In genomic region chr5:148349327-148350011, GRCm38 (mm10) we compare ENCODE assay signal across 10 mouse cellular contexts. TPM values are rescaled to one million over a fixed set of nuclear protein-coding genes. Genes with fewer than 3 reads are reported as not detected.
DNase-seq lines count a peak whose midpoint lies in the region; ATAC-seq lines count a peak whose summit lies in the region.
"Had no signal": no experiment of that assay in that cellular context is flagged by ENCODE, and none has a peak within 500 bp of the region (broad histone marks: within the 10 kb centered on the region; RNA-seq: fewer than 3 reads in every experiment).

No protein-coding gene starts in this region.

- no peak overlapping the region for H3K4me3 ChIP-seq in embryonic facial prominence, embryonic 12.5 days
- H3K4me3 ChIP-seq in embryonic facial prominence, embryonic 10.5 days: no peak overlapping the region
- no peak overlapping the region for H3K4me3 ChIP-seq in lung, embryonic 15.5 days
- no peak overlapping the region for H3K4me3 ChIP-seq in hindbrain, embryonic 14.5 days (replicated peaks; ENCODE audit: low read length)
- no peak overlapping the region for H3K4me3 ChIP-seq in stomach, embryonic 14.5 days (ENCODE audit: low read depth, low read length)
- H3K4me3 ChIP-seq: neural tube, embryonic 13.5 days had no signal

- no peak for DNase-seq in embryonic facial prominence, embryonic 10.5 days (ENCODE audit: low spot score)
- DNase-seq in lung, postnatal 25 days (ENCODE audit: low spot score): no peak
- no peak for DNase-seq in hindbrain, embryonic 14.5 days (ENCODE audit: low spot score)
- DNase-seq in left cerebral cortex, postnatal 36 days (ENCODE audit: low spot score in 2 of 2): no peak
- DNase-seq in urinary bladder, adult 2 months (ENCODE audit: low spot score): no peak

- 70% methylated on average over 15 of the region's 15 CpGs for WGBS in embryonic facial prominence, embryonic 12.5 days
- WGBS in embryonic facial prominence, embryonic 10.5 days: 79% methylated on average over 15 of the region's 15 CpGs
- 33% methylated on average over 15 of the region's 15 CpGs for WGBS in lung, embryonic 15.5 days
- WGBS in hindbrain, embryonic 14.5 days: 54% methylated on average over 15 of the region's 15 CpGs
- WGBS in stomach, embryonic 14.5 days: 48% methylated on average over 15 of the region's 15 CpGs

- intact Hi-C loops in left cerebral cortex, postnatal 36 days (cut with DNase I): no loop called here

- H3K4me2 ChIP-seq in embryonic facial prominence, embryonic 12.5 days (replicated peaks): no peak overlapping the region
- peak overlapping the region; percentile 28 for H3K4me2 ChIP-seq in lung, embryonic 15.5 days
- H3K4me2 ChIP-seq in hindbrain, embryonic 14.5 days (replicated peaks): no peak overlapping the region
- no peak overlapping the region for H3K4me2 ChIP-seq in stomach, embryonic 14.5 days (replicated peaks; ENCODE audit: low read depth, low read length)
- H3K4me2 ChIP-seq: neural tube, embryonic 13.5 days had no signal

- H3K27me3 ChIP-seq in embryonic facial prominence, embryonic 12.5 days: no peaks in the 10 kb centered on the region
- H3K27me3 ChIP-seq in embryonic facial prominence, embryonic 10.5 days (replicated peaks; ENCODE audit: low read depth, poor library complexity, severe bottlenecking): no peaks in the 10 kb centered on the region
- no peaks in the 10 kb centered on the region for H3K27me3 ChIP-seq in lung, embryonic 15.5 days
- no peaks in the 10 kb centered on the region for H3K27me3 ChIP-seq in hindbrain, embryonic 14.5 days (ENCODE audit: control insufficient read depth, insufficient read depth, low read length)
- H3K27me3 ChIP-seq in stomach, embryonic 14.5 days (ENCODE audit: control insufficient read depth, insufficient read depth, low read length): no peaks in the 10 kb centered on the region
- H3K27me3 ChIP-seq: neural tube, embryonic 13.5 days had no signal

- no peak for ATAC-seq in embryonic facial prominence, embryonic 12.5 days (ENCODE audit: insufficient number of reproducible peaks, insufficient read depth, low FRiP score, low TSS enrichment)
- peak; percentile 62; the same call in 1 of the 2 replicates for ATAC-seq in lung, embryonic 15.5 days (ENCODE audit: borderline replicate concordance, extremely low read depth, low FRiP score, low TSS enrichment)
- no peak for ATAC-seq in hindbrain, embryonic 14.5 days (ENCODE audit: low FRiP score)
- peak; percentile 46; the same call in 1 of the 2 replicates for ATAC-seq in stomach, embryonic 14.5 days (ENCODE audit: insufficient number of reproducible peaks, insufficient read depth, low FRiP score, low read depth)
- ATAC-seq: activated CD4-positive, CD25-positive, alpha-beta regulatory T cell, adult 4 months had no signal

- H3K36me3 ChIP-seq in embryonic facial prominence, embryonic 12.5 days: no peaks in the 10 kb centered on the region
- peaks cover 20% of the 10 kb centered on the region for H3K36me3 ChIP-seq in embryonic facial prominence, embryonic 10.5 days (replicated peaks)
- 0 out of 2 replicates have a peak, but pooled peaks cover 2% of the 10 kb centered on the region for H3K36me3 ChIP-seq in lung, embryonic 15.5 days
- H3K36me3 ChIP-seq in hindbrain, embryonic 14.5 days (replicated peaks; ENCODE audit: control insufficient read depth, insufficient read depth): no peaks in the 10 kb centered on the region; the same call in 1 of the 2 replicates
- no peaks in the 10 kb centered on the region; the same call in 1 of the 2 replicates for H3K36me3 ChIP-seq in stomach, embryonic 14.5 days (ENCODE audit: control insufficient read depth, insufficient read depth, low read length)

- 0 out of 2 replicates have a peak, but pooled peaks cover 2% of the 10 kb centered on the region for H3K4me1 ChIP-seq in embryonic facial prominence, embryonic 12.5 days
- H3K4me1 ChIP-seq in embryonic facial prominence, embryonic 10.5 days: peaks cover 7% of the 10 kb centered on the region
- H3K4me1 ChIP-seq in lung, embryonic 15.5 days: peaks cover 25% of the 10 kb centered on the region
- peaks cover 10% of the 10 kb centered on the region for H3K4me1 ChIP-seq in hindbrain, embryonic 14.5 days (replicated peaks; ENCODE audit: control insufficient read depth, insufficient read depth, low read length)
- no peaks in the 10 kb centered on the region for H3K4me1 ChIP-seq in stomach, embryonic 14.5 days (ENCODE audit: control insufficient read depth, insufficient read depth, low read length)

- H3K9ac ChIP-seq in embryonic facial prominence, embryonic 12.5 days: no peak overlapping the region
- H3K9ac ChIP-seq in lung, embryonic 15.5 days: no peak overlapping the region
- H3K9ac ChIP-seq in hindbrain, embryonic 14.5 days: no peak overlapping the region; the same call in 1 of the 2 replicates
- no peak overlapping the region for H3K9ac ChIP-seq in stomach, embryonic 14.5 days (replicated peaks; ENCODE audit: low read depth, low read length)
- H3K9ac ChIP-seq: neural tube, embryonic 13.5 days had no signal

- no peaks in the 10 kb centered on the region for H3K9me3 ChIP-seq in embryonic facial prominence, embryonic 12.5 days
- no peaks in the 10 kb centered on the region for H3K9me3 ChIP-seq in embryonic facial prominence, embryonic 10.5 days
- H3K9me3 ChIP-seq in lung, embryonic 15.5 days: no peaks in the 10 kb centered on the region
- no peaks in the 10 kb centered on the region for H3K9me3 ChIP-seq in hindbrain, embryonic 14.5 days (ENCODE audit: control insufficient read depth, low read length)
- no peaks in the 10 kb centered on the region for H3K9me3 ChIP-seq in stomach, embryonic 14.5 days (ENCODE audit: control insufficient read depth, low read depth, low read length)
- H3K9me3 ChIP-seq: neural tube, embryonic 13.5 days had no signal

- 0 out of 2 replicates have a peak overlapping the region, but pooled peaks have one; percentile 17 for H3K27ac ChIP-seq in embryonic facial prominence, embryonic 12.5 days
- no peak overlapping the region for H3K27ac ChIP-seq in embryonic facial prominence, embryonic 10.5 days (replicated peaks)
- peak overlapping the region; percentile 35 for H3K27ac ChIP-seq in lung, embryonic 15.5 days
- peak overlapping the region; percentile 68 for H3K27ac ChIP-seq in hindbrain, embryonic 14.5 days
- no peak overlapping the region for H3K27ac ChIP-seq in stomach, embryonic 14.5 days (ENCODE audit: low read length)
- H3K27ac ChIP-seq: neural tube, embryonic 13.5 days had no signal

RNA-seq across cellular contexts. Expression of gene Slc7a1, which starts 50.2 kb away (rescaled TPM):
- 8.6 and 10.7 TPM in 2 replicates for polyA plus RNA-seq in embryonic facial prominence, embryonic 12.5 days (2016; fragmentation: Nextera tagmentation; extraction: Ambion mirVana)
- 13.0 and 13.5 TPM in 2 replicates for polyA plus RNA-seq in embryonic facial prominence, embryonic 10.5 days (2016; fragmentation: Nextera tagmentation; extraction: Ambion mirVana)
- 15.5 TPM in 2 replicates for polyA plus RNA-seq in lung, embryonic 15.5 days (2015; fragmentation: Nextera tagmentation; extraction: Ambion mirVana)
- 58.4 and 59.0 TPM in 2 replicates for polyA plus RNA-seq in hindbrain, embryonic 14.5 days (2014; fragmentation: Nextera tagmentation; extraction: Ambion mirVana)
- polyA plus RNA-seq in stomach, embryonic 14.5 days (2014; fragmentation: Nextera tagmentation; extraction: Ambion mirVana): 31.8 and 38.5 TPM in 2 replicates
- total RNA-seq in left cerebral cortex, postnatal 36 days (2021): 10 to 100 TPM; 28.1 to 28.5 TPM
- polyA plus RNA-seq in urinary bladder, adult 2 months (2012; rRNA removed): 4.9 and 7.5 TPM in 2 replicates

Comparison
In these comparisons a context has a peak if more than half of its experiments do, and no peak if none do; other contexts are left out.
1. H3K27ac ChIP-seq: peak in embryonic facial prominence, embryonic 12.5 days (single experiment), lung, embryonic 15.5 days (single experiment) and hindbrain, embryonic 14.5 days (single experiment); none in embryonic facial prominence, embryonic 10.5 days (single experiment) and stomach, embryonic 14.5 days (single experiment).
2. ATAC-seq: peak in lung, embryonic 15.5 days (single experiment) and stomach, embryonic 14.5 days (single experiment); none in embryonic facial prominence, embryonic 12.5 days (single experiment) and hindbrain, embryonic 14.5 days (single experiment).